Mouse (Mus musculus) c-Kit-positive CD71-negative TER-119-negative erythroid progenitor cells, embryonic 14.5 days (primary cell): Measurements from ENCODE around the gene Mgmt.

ENCODE experiments used
- DNase-seq: peaks from one replicate; pipeline ENCODE4 v3.0.0-alpha.2; 2013; ENCODE audit warnings: low read depth

Gene Mgmt

GRCm38 (mm10) chr7:137128726-137129125, 234.3 kb downstream of the Mgmt start:
- no peak for DNase-seq

- no peak for DNase-seq
Measured at GRCm38 (mm10) chr7:137130211-137130610, 235.8 kb downstream of the Mgmt start.

GRCm38 (mm10) chr7:137131957-137132356, 237.5 kb downstream of the Mgmt start:
- DNase-seq = no peak

- DNase-seq = no peak
Measured at GRCm38 (mm10) chr7:137138101-137138500, 243.7 kb downstream of the Mgmt start.

GRCm38 (mm10) chr7:137140321-137140720, 245.9 kb downstream of the Mgmt start:
- no peak for DNase-seq

- DNase-seq = no peak
Measured at GRCm38 (mm10) chr7:137141386-137141785, 247.0 kb downstream of the Mgmt start.

GRCm38 (mm10) chr7:137147101-137147500, 252.7 kb downstream of the Mgmt start:
- no peak for DNase-seq

GRCm38 (mm10) chr7:137151854-137152253, 257.4 kb downstream of the Mgmt start:
- no peak for DNase-seq

- DNase-seq = no peak
Measured at GRCm38 (mm10) chr7:137154623-137155022, 260.2 kb downstream of the Mgmt start.

GRCm38 (mm10) chr7:137159086-137159485, 264.7 kb downstream of the Mgmt start:
- DNase-seq = no peak

GRCm38 (mm10) chr7:137172278-137172677, 277.9 kb downstream of the Mgmt start:
- no peak for DNase-seq
